Mouse (Mus musculus) kidney, adult 2 months (tissue): ENCODE data around the gene Ndufs7.

ENCODE experiments used
- CTCF ChIP-seq: fragments of 200-500 bp; conservative IDR thresholded peaks from 2 replicates; pipeline ENCODE4 v1.5.1; 2011; ENCODE audit warnings: low read depth, mild to moderate bottlenecking, control low read depth, low read length, moderate library complexity, mixed read lengths; ENCODE audit not compliant: insufficient read depth, insufficient read length
- POLR2A ChIP-seq: fragments of 200-500 bp; IDR thresholded peaks from one replicate; pipeline ENCODE4 v1.6.1; 2011; ENCODE audit warnings: low read depth, low read length, control low read depth

GRCm38 (mm10) chr10:80253551-80253950, 4.6 kb downstream of the Ndufs7 start:
- no peak for TF ChIP-seq CTCF
- TF ChIP-seq POLR2A: no peak
